Mouse (Mus musculus) forelimb bud, embryonic 11.5 days (tissue): Measurements from ENCODE around the gene Depdc1b.
A peak's percentile ranks its signal among the peaks of the same experiment; 100 is the strongest.

Experiments
- DNase-seq: peaks from one replicate; pipeline ENCODE4 v3.0.0-alpha.2; 2012; ENCODE audit warnings: low read depth, low spot score

Depdc1b gene

GRCm38 (mm10) chr13:108353781-108354180 is 37.6 kb downstream of the Depdc1b start:
- DNase-seq: no peak

GRCm38 (mm10) chr13:108354804-108355552 is 38.8 kb downstream of the Depdc1b start:
- DNase-seq: no peak

DNA sequence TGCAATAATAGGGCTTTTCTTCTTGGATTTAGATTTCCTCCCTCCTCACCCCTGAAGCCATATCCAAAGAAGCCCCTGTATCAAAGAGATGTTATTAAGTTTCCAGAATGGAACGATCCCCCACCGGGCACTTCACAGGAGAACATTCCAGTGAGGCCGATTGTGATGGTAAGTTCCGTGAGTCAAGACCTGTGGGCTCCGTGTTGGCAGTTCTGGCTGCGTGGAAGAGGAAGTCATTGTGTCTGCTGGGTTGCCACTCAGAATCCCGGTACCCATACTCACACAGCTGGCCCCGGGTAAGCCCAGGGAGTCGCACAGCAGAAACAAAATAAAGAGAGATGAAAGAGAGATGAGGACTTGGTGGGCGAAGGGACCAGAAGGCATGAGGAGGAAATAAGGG is 41.2 kb downstream of the Depdc1b start:
- no peak for DNase-seq

DNA sequence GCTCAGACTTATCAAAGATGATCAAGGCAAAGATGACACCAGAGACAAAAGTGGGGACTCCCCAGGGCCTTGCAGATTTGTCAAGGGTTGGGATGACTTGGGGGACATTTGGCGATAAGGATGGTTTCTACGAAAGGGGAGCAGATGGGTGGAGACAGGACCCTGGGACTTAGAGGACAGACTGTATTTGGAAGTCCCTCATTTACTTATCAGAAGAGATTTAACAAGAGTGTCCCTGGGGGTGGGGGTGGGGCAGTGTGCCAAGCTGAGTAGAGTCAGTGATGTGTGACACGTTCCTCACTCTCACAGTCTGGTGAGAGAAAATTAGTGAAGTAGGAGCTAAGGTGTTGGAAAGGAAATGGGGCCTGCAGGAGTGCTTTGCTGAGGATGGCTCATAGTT is 42.1 kb downstream of the Depdc1b start:
- DNase-seq: no peak

GRCm38 (mm10) chr13:108367496-108367895 is 51.4 kb downstream of the Depdc1b start:
- no peak for DNase-seq

GRCm38 (mm10) chr13:108370241-108370941 is 54.3 kb downstream of the Depdc1b start:
- no peak for DNase-seq

- DNase-seq: no peak
These were observed 55.3 kb downstream of the Depdc1b start for GRCm38 (mm10) chr13:108371352-108371921.

DNA sequence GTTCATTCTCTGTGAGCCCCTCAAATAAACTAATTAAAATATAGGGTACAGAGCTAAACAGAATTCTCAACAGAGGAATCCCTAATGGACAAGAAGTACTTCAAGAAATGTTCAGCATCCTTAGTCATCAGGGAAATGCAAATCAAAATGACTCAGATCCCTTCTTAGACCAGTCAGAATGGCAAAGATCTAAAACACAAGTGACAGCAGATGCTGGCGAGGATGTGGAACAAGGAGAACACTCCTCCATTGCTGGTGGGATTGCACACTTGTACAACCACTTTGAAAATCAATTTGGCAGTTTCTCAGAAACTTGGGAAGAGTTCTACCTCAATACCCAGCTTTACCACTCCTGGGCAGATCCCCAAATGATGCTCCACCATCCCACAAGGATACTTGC is 57.1 kb downstream of the Depdc1b start:
- no peak for DNase-seq

DNA sequence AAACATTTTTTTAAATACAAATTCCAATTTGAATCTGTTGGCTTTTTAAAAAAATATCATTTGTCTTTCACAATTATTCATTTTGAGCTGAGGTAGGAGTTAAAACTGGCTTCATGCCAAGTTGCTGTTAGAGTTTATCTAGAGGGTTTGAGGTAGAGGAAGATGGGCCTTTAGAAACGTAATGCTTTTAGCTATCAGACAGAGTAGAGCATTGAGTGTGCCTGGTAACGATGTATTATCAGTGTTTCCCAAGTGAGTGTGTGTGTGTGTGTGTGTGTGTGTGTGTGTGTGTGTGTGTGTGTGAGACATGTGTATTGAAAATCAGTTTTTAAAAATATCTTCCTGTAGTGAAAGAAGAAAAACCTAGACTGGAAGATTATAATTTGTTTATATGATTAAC is 60.5 kb downstream of the Depdc1b start:
- DNase-seq: no peak

DNA sequence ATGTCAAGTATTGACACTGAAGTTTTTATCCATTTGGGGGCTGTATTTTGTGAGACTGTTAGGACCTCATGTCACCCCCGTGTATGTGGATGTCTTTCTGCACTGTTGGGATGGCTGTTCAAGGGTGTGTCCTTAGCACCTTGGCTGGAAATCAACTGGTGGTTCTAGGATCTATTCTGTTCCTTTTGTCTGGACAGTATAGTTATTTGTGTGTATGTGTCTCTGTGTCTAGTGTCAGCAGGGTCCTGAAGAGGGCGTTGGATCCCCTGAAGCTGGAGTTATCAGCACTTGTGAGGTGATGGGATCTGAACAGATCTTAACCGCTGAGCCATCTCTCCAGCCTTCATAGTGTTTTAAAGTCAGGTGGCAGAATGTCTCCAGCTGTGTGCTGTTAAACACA is 65.0 kb downstream of the Depdc1b start:
- DNase-seq: no peak

DNA sequence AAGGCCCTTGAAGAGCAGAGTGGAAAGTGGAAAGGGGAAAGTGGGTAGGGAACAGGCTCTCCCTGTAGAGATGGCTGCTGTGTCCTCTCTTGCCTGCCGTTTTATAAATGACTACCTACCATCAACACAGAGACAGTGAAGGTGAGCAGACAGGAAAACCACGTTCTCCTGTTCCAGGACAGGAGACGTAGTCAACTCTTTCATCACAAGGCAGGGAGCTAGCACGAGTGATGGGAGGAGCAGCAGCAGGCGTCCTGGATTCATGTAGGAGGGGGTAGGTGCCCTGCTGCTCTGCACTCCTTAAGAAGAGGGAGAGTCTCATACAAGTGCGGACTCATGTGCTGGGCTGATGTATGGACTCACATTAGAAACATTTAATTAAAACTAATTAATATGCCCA is 66.9 kb downstream of the Depdc1b start:
- DNase-seq: no peak

DNA sequence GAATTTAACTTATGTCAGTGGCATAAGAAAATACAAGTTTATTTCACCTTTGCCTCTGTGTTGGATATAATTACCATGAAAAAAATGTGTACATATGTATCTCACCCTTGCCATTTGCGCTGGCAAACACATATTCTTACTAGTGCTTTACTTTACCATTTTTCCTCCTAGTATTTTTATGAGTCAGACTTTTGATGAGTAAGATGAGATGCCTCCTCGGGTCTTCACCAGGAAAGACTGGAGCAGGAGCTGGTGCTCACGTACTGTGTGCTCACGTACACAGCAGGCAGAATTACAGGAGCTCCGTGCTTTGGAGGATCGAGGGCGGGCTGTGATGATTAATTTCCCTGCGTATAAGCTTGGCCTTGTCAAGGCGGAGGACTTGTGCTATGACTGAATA is 69.9 kb downstream of the Depdc1b start:
- DNase-seq: no peak

DNA sequence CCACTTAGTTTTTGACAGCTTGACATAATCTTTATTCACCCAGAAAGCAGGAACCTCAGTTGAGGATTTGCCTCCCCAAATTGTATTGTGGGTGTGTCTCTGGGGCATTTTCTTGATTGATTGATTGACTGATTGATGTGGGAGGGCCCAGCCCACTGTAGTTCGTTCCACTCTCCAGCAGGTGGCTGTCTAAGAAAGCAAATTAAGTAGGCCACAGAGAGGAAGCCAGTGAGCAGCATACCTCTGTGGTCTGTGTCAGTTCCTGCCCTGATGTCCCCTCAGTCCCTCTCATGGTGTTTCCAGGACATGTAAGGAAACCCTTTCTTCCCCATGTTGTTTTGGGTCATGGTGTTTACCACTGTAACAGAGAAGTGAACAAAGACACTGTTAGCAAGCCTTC is 74.4 kb downstream of the Depdc1b start:
- DNase-seq: peak; percentile 42

GRCm38 (mm10) chr13:108403197-108403596 is 87.1 kb downstream of the Depdc1b start:
- DNase-seq: no peak

- DNase-seq: no peak
These were observed 88.2 kb downstream of the Depdc1b start for GRCm38 (mm10) chr13:108404372-108404771.

DNA sequence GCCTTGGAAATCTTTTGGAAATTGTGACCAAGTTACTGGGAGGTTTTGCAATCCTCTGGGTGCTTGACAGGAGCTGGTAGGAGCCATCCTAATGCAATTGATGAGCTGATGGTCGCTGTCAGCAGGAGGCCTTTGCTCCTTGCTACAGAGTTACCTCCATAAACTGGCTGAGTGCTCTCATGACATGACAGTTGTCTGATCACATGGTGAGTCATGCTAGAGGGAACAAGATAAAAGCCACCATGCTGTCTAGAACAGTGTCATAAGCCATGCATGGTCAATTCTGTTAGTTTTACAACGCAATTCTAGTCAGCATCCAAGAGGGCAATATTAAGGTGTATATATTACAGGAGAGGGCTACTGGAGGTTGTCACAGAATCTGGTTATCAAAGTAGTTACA is 99.3 kb downstream of the Depdc1b start:
- DNase-seq: no peak

GRCm38 (mm10) chr13:108418741-108419507 is 102.8 kb downstream of the Depdc1b start:
- DNase-seq: no peak

DNA sequence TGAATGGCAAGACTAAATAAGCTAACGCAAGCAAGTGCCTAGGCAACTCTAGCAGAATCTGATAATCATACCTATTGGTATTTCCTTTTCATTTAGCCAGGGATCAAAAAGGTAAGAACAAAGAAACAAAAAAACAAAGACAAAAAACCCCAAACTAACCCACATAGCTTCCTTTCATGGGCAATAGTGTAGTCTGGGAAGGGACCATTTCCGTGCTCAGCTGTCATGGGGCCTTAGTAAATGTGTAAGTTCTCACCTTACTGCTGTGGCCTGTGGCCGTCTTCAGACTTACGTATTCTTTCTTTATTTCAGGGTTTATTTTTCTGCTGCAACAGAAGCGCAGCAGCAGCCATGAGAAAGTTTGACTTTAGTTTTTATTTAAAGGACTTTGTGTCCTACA is 110.2 kb downstream of the Depdc1b start:
- no peak for DNase-seq

DNA sequence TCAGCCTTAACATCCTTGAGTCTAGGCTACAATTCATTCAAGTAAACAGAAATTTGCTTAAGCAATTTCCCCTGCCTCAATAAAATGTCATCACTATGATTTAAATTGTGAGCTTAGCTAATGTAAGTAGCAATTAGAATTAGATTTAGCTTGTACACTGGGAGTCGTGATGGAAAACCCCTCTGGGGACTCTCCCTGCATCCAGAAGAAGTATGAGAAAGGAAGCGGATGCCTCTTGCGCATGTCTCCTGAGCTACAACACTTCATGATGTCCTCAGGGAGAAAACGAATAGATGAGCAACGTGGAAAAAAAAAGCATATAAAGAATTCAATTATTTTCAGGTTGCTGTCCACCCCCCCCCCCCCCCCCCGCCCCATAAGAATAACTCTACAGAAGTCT is 112.7 kb downstream of the Depdc1b start:
- no peak for DNase-seq

DNA sequence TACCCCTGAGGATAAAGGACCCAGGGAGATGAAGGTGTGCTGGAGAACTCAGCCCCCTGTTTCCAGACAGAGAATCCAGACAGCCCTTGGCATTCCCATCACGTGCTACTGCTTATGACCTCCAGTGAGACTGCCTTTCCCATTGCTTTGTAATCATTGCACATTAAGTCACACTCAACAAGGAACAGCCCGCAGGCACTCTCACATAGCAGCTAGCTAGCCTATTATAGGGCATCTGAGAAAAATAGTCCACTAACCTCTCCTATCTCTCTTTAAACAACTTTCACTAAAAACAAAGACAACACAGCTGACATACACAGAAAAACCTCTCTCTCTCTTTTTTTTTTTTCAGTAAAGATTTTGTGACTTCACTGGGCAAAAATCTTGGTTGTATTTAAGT is 113.5 kb downstream of the Depdc1b start:
- DNase-seq: no peak

GRCm38 (mm10) chr13:108431776-108432175 is 115.6 kb downstream of the Depdc1b start:
- DNase-seq: no peak

DNA sequence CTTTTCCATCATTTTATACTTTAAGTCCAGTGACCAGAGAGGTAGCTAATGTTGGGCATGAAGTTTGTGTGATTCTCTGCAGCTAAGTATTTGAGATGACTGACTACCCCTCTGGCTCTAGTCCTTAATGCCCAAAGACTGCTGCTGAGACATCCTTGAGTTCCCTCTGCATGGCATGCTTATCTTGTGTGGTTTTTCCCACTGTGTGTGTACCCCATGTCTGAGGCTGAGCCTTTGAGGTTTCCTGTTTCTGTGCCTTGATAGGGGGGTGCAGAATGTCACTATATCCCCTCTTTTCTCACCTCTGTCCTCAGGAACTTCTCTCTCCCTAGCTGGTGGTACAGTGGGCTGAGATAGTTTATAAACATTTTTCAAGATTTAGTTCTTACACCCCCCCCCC is 119.6 kb downstream of the Depdc1b start:
- no peak for DNase-seq
